Mouse (Mus musculus) thymus, adult 2 months (tissue): Measurements from ENCODE around the gene Ptchd1.

Experiments
- CTCF ChIP-seq: fragments of 200-500 bp; IDR thresholded peaks from 2 replicates; pipeline ENCODE4 v1.5.1; 2012; ENCODE audit warnings: mild to moderate bottlenecking, control low read depth, low read length, moderate library complexity, borderline replicate concordance; ENCODE audit not compliant: control insufficient read depth, poor library complexity, insufficient read depth; ENCODE audit errors: extremely low read depth
- POLR2A ChIP-seq: fragments of 200-500 bp; IDR thresholded peaks from 2 replicates; pipeline ENCODE4 v1.6.1; 2012; ENCODE audit warnings: mild to moderate bottlenecking, low read length, control low read depth, moderate library complexity; ENCODE audit not compliant: control insufficient read depth, poor library complexity, insufficient read depth; ENCODE audit errors: extremely low read depth

DNA sequence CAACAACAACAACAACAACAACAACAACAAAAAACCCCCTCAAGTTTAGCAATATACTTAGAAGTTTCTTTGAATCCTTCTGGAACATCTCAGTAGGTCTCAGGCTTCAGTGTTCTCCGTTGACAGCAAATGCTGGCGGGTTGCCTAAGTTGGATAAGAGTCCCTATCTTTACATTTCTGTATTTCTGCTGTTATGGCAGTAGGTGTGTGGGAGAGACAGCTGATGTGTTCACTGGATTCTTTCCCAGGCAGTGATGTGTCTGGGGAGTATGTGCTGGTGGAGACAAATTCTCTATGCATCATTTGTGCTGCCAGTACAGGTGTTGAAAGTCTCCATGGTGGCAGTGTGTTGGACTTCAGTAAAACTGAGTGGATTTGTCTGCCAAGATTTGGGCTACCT is 22.4 kb downstream of the Ptchd1 start:
- TF ChIP-seq CTCF: no peak
- TF ChIP-seq POLR2A: no peak
